Mouse (Mus musculus): ENCODE data around the gene Peak1. TPM values are rescaled to one million over a fixed set of nuclear protein-coding genes. Genes with fewer than 3 reads are reported as not detected.
"Not testable (repeated sequence)": the region's sequence is repeated elsewhere in the genome, so short reads cannot be mapped to it uniquely, and the experiment has no call there.

Peak1 gene
- polyA plus RNA-seq, 1 experiment, result 13.0 TPM

DNA sequence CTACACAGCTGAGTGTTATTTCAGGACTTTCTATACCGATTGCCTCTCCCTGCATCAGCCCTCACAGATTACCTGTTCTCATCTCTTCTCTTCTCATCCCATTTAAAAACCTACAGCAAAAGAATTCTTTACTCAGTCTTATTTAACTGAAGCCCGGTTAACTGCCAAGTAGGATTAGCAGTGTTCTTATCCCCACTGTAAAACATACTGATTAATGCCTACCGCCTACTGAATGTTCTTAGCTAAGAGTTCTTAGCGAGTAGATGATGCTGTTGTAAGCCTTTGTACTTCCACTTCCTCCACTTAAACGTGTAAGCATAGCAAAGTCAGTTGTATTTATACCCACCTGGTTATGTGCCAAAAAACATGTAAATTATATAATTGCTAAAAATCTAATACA lies 43.1 kb upstream of the Peak1 start:
- H3K27me3 ChIP-seq (ENCODE audit: control insufficient read depth, insufficient read depth, low read length), result no peaks in the 10 kb centered on the region

GRCm38 (mm10) chr9:56456426-56456825 lies 38.6 kb upstream of the Peak1 start:
- Histone ChIP-seq H3K4me1 (ENCODE audit: control insufficient read depth, insufficient read depth, insufficient read length, low read length) (peaks cover 2% of the 10 kb centered on the region; the same call in 1 of the 2 replicates), H3K36me3 (ENCODE audit: control insufficient read depth, insufficient read depth, low read length) (no peaks in the 10 kb centered on the region), H3K27me3 (ENCODE audit: control insufficient read depth, insufficient read depth, low read length) (no peaks in the 10 kb centered on the region), H3K4me3 (ENCODE audit: low read depth, low read length) (no peak overlapping the region), H3K27ac (ENCODE audit: insufficient read depth, low read depth, low read length) (peak overlapping the region; percentile 27)
- WGBS, result 39% methylated on average over 3 of the region's 3 CpGs
- TF ChIP-seq POLR2A (IDR thresholded peaks at IDR 0.05; ENCODE audit: low read depth, low read length), result no peak
- no peak for TF ChIP-seq CTCF (IDR thresholded peaks at IDR 0.05; ENCODE audit: extremely low read depth, insufficient read length, insufficient replicate concordance, low read depth, low read length)

More for the DNA sequence above, 43.1 kb upstream of the Peak1 start:
- peaks cover 2% of the 10 kb centered on the region; the same call in 1 of the 2 replicates for H3K4me1 ChIP-seq (ENCODE audit: control insufficient read depth, insufficient read depth, insufficient read length, low read length)
- 73% methylated on average over 5 of the region's 5 CpGs for WGBS
- no peak overlapping the region for H3K27ac ChIP-seq (ENCODE audit: insufficient read depth, low read depth, low read length)
- no peaks in the 10 kb centered on the region for H3K36me3 ChIP-seq (ENCODE audit: control insufficient read depth, insufficient read depth, low read length)
- TF ChIP-seq CTCF (IDR thresholded peaks at IDR 0.05; ENCODE audit: extremely low read depth, insufficient read length, insufficient replicate concordance, low read depth, low read length), result no peak
- TF ChIP-seq POLR2A (IDR thresholded peaks at IDR 0.05; ENCODE audit: low read depth, low read length), result no peak
- H3K4me3 ChIP-seq (ENCODE audit: low read depth, low read length), result no peak overlapping the region

GRCm38 (mm10) chr9:56453038-56453815 lies 35.4 kb upstream of the Peak1 start:
- WGBS, result 83% methylated on average over 2 of the region's 2 CpGs
- H3K36me3 ChIP-seq (ENCODE audit: control insufficient read depth, insufficient read depth, low read length), result no peaks in the 10 kb centered on the region
- peaks cover 2% of the 10 kb centered on the region; the same call in 1 of the 2 replicates for H3K4me1 ChIP-seq (ENCODE audit: control insufficient read depth, insufficient read depth, insufficient read length, low read length)
- TF ChIP-seq CTCF (IDR thresholded peaks at IDR 0.05; ENCODE audit: extremely low read depth, insufficient read length, insufficient replicate concordance, low read depth, low read length), result no peak
- TF ChIP-seq POLR2A (IDR thresholded peaks at IDR 0.05; ENCODE audit: low read depth, low read length), result no peak
- H3K27me3 ChIP-seq (ENCODE audit: control insufficient read depth, insufficient read depth, low read length), result no peaks in the 10 kb centered on the region
- H3K27ac ChIP-seq (ENCODE audit: insufficient read depth, low read depth, low read length), result no peak overlapping the region
- H3K4me3 ChIP-seq (ENCODE audit: low read depth, low read length), result no peak overlapping the region

DNA sequence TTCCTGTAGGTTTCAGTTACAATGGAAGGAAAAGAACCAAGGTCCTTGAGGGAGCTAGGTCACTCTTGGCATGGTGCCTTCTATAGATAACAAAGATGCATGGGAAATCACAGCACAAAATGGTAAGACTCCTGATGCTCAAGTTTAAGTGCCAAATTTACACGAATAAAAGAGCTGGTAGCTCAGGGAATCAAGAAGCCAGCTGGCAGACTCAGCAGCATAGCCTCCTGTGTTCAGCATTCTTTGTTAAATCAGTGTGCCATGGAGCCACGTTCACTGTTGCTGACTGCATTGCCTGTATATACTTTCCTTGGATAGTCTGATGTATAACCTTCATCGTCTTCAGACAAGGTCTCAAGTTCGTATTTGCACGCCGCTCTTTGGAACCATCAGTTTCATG lies 33.7 kb upstream of the Peak1 start:
- Histone ChIP-seq H3K27ac (ENCODE audit: insufficient read depth, low read depth, low read length) (no peak overlapping the region), H3K27me3 (ENCODE audit: control insufficient read depth, insufficient read depth, low read length) (no peaks in the 10 kb centered on the region), H3K4me3 (ENCODE audit: low read depth, low read length) (no peak overlapping the region), H3K36me3 (ENCODE audit: control insufficient read depth, insufficient read depth, low read length) (no peaks in the 10 kb centered on the region), H3K4me1 (ENCODE audit: control insufficient read depth, insufficient read depth, insufficient read length, low read length) (peaks cover 2% of the 10 kb centered on the region; the same call in 1 of the 2 replicates)
- TF ChIP-seq CTCF (IDR thresholded peaks at IDR 0.05; ENCODE audit: extremely low read depth, insufficient read length, insufficient replicate concordance, low read depth, low read length) (no peak), POLR2A (IDR thresholded peaks at IDR 0.05; ENCODE audit: low read depth, low read length) (no peak)
- 86% methylated on average over 6 of the region's 6 CpGs for WGBS

DNA sequence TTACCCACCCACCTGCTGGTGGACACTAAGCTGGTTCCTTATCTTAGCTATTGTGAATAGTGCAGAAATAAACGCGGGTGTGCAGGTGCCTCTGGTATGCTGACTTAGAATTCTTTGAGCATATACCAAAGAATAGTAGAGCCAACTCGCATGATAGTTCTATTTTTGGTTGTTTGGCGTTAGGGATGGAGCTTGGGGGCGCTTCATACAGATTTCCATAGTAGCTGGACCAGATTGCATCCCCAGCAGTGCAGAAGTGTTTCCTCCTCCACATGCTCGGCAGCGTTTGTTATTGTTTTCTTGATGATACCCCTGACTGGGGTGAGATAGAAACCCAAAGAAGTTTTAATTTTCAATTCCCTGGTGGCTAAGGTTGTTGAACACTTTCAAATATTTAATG lies 21.8 kb upstream of the Peak1 start:
- 78% methylated on average over 7 of the region's 7 CpGs for WGBS
- Histone ChIP-seq H3K27me3 (ENCODE audit: control insufficient read depth, insufficient read depth, low read length) (no peaks in the 10 kb centered on the region), H3K36me3 (ENCODE audit: control insufficient read depth, insufficient read depth, low read length) (no peaks in the 10 kb centered on the region), H3K4me1 (ENCODE audit: control insufficient read depth, insufficient read depth, insufficient read length, low read length) (no peaks in the 10 kb centered on the region), H3K4me3 (ENCODE audit: low read depth, low read length) (no peak overlapping the region), H3K27ac (ENCODE audit: insufficient read depth, low read depth, low read length) (no peak overlapping the region)
- TF ChIP-seq POLR2A (IDR thresholded peaks at IDR 0.05; ENCODE audit: low read depth, low read length) (no peak), CTCF (IDR thresholded peaks at IDR 0.05; ENCODE audit: extremely low read depth, insufficient read length, insufficient replicate concordance, low read depth, low read length) (no peak)

DNA sequence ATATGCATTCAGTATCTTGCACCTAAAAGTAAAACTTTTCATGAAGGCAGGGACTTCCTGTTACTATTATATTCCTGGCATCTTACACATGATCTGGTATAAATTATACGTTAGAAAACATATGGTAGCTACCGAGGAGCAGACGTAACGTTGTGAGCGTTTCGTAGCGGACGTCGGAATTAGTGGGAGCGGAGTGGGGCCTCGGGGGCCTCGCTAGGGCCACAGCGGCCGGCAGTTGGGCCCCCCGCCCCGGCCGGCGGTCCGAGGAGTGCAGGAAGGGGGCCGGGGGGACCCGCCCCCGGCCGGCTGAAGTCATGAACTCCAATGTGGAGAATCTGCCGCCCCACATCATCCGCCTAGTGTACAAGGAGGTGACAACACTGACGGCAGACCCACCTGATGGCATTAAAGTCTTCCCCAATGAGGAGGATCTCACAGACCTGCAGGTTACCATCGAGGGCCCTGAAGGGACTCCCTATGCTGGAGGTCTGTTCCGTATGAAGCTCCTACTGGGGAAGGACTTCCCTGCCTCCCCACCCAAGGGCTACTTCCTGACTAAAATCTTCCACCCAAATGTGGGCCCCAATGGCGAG lies 19.5 kb upstream of the Peak1 start:
- not testable (repeated sequence) for H3K27me3 ChIP-seq (ENCODE audit: control insufficient read depth, insufficient read depth, low read length); H3K4me1 ChIP-seq (ENCODE audit: control insufficient read depth, insufficient read depth, insufficient read length, low read length); H3K27ac ChIP-seq (ENCODE audit: insufficient read depth, low read depth, low read length); H3K36me3 ChIP-seq (ENCODE audit: control insufficient read depth, insufficient read depth, low read length); H3K4me3 ChIP-seq (ENCODE audit: low read depth, low read length)
- 95% methylated on average over 29 of the region's 29 CpGs for WGBS

- Histone ChIP-seq H3K36me3 (ENCODE audit: control insufficient read depth, insufficient read depth, low read length) (no peaks in the 10 kb centered on the region), H3K4me1 (ENCODE audit: control insufficient read depth, insufficient read depth, insufficient read length, low read length) (no peaks in the 10 kb centered on the region), H3K27me3 (ENCODE audit: control insufficient read depth, insufficient read depth, low read length) (no peaks in the 10 kb centered on the region), H3K27ac (ENCODE audit: insufficient read depth, low read depth, low read length) (no peak overlapping the region), H3K4me3 (ENCODE audit: low read depth, low read length) (no peak overlapping the region)
- TF ChIP-seq POLR2A (IDR thresholded peaks at IDR 0.05; ENCODE audit: low read depth, low read length) (no peak), CTCF (IDR thresholded peaks at IDR 0.05; ENCODE audit: extremely low read depth, insufficient read length, insufficient replicate concordance, low read depth, low read length) (no peak)
- WGBS, result 76% methylated on average over 5 of the region's 5 CpGs
These were observed 18.1 kb upstream of the Peak1 start for GRCm38 (mm10) chr9:56435821-56436526.

Measured in small intestine, adult 2 months (tissue).